Mouse (Mus musculus): ENCODE data around the gene Col5a1. TPM values are rescaled to one million over a fixed set of nuclear protein-coding genes. Genes with fewer than 3 reads are reported as not detected.

The Col5a1 gene
- polyA plus RNA-seq, 1 experiment: 16.4 TPM

DNA sequence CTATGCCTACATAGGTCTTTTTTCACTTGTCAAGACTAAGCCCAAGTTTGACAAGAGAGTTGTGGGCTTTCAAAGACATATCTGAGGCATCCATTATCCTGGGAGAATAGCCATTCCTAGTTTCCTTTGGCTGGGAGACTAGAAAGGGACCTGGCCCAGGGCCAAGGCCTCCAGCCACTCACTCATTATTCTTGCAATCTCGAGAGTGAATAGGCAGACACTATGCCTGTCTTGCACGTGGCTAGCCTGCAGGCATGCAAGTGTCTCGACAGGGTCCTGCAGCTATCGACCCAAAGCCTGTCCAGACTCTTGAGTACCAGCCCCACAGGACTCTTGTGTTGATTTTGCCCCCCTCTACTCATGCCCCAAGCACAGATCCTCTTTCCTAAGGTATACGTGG, 71.0 kb downstream of the Col5a1 start:
- no peak for DNase-seq (ENCODE audit: extremely low spot score in 1 of 2, low spot score in 1 of 2)

DNA sequence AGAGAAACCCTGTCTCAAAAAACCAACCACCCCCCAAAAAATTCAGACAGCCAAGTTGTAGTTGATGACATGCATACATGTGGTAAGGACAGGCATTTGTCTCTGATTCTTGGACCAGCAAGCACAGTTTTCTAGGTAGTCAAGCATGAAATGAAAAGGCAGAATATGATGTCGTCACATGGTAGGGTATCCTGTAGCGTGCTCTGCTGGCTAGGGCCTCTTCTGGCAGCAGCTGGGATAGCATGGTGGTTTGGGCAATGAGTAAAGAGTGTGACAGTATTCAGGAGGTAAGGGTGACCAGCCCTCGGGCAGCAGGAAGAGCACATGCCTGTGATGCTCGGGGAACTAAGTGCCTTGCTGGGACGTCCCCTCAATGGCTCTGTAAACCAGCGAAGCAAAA, 73.0 kb downstream of the Col5a1 start:
- DNase-seq (ENCODE audit: extremely low spot score in 1 of 2, low spot score in 1 of 2): no peak

DNA sequence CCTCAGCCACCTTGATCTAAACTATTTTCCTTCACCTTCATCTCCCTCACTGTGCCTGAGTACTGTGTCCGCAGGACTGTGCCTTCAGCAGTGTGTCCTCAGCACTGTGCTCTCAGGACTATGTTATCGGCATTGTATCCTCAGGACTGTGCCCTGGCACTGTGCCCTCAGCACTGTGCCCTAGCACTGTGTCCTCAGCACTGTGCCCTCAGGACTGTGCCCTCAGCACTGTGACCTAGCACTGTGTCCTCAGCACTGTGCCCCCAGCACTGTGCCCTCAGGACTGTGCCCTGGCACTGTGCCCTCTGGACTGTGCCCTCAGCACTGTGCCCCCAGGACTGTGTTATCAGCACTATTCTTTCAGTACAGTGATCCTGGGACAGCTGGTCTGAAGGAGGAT, 75.0 kb downstream of the Col5a1 start:
- DNase-seq (ENCODE audit: extremely low spot score in 1 of 2, low spot score in 1 of 2): no peak

DNA sequence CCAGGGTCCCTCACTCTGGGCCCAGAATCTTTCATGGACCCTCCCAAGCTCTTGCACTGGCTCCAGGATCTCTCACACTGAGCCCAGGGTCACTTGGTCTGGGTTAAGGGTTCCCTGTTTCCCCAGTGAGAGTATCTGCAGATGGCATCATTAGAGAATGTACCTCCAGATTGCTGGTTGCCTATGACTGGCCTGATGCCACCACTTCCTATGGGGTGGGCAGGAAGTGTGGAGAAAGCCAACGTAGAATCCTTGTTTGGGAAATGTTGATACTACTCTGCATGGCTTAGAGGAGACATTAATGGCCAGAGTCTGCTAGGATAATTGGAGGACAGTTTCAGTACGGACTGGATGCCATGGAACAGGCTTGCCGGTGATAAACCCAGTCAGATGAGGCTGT, 76.2 kb downstream of the Col5a1 start:
- DNase-seq (ENCODE audit: extremely low spot score in 1 of 2, low spot score in 1 of 2): no peak

DNA sequence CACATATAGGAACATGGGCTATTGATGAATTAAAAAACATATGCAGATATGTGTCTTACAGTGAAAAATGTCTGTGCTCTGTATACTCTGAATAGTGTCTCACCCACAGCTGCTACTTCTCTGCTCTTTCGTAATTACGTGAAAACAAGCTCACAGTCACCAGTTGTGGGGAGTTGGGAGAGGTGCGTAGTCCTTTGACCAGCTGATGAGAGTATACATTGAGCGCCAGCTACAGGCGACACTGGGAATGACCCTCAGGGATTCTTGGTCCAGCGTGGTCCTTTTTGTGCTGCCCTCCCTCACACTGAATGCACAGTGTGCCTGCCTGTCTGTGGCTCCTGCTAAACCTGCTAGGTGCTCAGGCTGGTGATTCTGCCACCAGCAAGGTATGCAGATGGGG, 82.9 kb downstream of the Col5a1 start:
- DNase-seq (ENCODE audit: extremely low spot score in 1 of 2, low spot score in 1 of 2): peak in 1 of 2 experiments; percentile 52

DNA sequence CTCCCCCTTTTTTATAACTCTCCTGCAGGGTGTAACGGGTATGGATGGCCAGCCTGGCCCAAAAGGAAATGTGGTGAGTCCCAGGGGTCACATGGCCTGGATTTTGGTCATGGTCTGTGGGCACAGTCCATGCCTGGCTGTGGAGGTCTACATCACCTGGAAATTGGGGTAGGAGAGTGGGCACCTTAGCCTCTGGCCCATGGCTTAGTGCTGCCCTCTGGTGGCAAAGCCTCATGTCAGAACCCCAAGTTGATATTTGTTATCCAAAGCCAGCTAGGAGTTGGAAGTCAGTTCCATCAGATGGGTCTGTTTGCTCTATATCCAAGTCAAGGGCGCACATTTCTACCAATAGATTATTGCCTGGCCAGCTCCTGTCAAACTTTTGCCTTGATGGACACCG, 87.6 kb downstream of the Col5a1 start:
- peak in 1 of 2 experiments; percentile 78 for DNase-seq (ENCODE audit: extremely low spot score in 1 of 2, low spot score in 1 of 2)

DNA sequence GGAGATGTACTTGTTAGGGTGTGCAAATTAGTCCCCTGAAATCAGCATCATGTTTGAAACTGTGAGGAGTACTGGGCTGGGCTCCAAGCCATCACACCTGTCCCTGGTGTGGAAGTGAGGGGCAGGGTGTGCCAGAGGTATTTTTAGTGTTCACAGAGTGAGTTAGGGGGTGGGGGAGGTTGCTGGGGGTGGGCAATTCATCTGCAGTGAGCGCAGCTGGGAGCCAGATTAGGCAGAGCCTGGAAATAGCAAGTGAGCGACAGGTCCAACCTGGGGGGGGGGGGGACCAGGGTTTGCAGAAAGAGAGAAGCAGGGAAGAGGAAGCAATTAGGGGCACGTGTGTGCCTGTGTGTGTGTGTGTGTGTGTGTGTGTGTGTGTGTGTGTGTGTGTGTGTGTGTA, 89.6 kb downstream of the Col5a1 start:
- no peak for DNase-seq (ENCODE audit: extremely low spot score in 1 of 2, low spot score in 1 of 2)

DNA sequence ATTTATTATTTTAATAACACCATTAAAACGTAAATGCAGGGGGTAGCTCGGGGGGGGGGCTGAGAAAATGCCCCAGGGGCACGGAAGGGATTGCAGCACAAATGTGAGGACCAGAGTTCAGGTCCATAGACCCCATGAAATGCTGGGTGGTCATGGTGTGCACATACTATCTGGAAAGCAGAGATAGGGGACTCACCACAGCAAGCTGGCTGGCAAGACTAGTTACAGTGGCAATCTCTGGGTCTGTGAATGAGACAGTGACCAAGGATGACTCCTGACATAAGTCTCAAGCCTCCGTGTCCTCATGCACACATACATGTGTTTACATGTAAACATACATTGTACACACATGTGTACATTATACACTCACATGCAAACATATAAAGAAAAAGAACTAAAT, 90.3 kb downstream of the Col5a1 start:
- no peak for DNase-seq (ENCODE audit: extremely low spot score in 1 of 2, low spot score in 1 of 2)

DNA sequence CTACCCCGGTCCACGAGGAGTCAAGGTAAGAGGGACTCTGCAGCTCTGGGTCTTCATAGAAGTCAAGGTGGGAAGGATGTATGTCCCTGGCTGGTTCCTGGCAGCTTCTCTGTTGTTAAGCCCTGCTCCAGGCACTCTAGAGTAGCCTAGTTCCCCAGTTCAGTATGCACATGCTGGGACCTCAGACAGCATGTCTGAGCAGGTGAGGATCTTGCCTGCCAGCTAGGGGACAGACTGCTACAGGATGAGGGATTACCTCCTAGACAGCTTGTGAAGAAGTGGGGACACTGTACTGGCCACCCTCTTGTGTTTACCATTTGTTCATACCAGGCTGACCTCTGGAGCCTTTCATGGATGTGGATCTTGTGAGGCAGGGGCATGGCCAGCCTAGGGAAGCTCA, 94.8 kb downstream of the Col5a1 start:
- no peak for DNase-seq (ENCODE audit: extremely low spot score in 1 of 2, low spot score in 1 of 2)

DNA sequence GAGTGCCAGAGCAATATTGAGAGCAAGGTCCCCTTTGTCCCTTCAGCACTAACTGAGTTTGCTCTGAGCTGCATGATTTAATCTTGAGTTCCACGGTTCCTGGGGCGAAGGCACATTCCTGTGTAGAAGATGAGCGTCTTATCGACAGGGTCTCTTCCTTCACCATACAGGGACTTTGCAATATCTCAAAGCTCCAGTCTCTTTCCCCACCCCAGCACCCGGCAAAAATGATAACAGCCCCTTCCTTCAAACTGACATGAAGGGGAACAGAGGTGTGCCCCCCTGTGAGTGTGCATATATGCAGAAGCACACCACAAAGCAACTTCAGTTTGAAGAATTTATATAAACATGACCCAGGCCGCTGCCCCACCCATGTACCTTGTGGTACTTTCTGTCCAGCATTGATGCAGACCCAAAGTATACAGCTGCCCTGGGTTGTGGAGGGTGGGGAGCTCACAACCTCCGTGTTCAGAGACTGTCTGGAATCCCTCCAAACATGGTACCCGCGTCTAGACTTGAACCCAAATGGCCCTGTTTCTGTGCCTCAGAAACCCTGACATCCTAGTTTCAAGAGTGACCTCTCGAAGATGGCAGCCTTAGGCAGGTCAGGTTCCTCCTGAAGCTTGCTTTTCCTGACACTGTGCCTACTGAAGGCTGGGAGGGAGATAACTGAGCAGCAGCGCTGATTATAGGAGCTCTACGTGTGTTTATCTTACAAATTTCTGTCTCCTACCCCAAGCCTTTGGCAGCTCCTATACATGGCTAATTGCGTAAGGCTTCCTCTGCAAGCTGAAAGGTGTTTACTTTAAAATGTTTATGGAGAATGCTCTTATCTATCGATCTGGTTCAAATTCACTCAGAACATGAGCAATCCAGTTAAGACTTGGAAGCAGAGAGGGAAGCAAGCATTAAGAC, 95.7 kb downstream of the Col5a1 start:
- no peak for DNase-seq (ENCODE audit: extremely low spot score in 1 of 2, low spot score in 1 of 2)

DNA sequence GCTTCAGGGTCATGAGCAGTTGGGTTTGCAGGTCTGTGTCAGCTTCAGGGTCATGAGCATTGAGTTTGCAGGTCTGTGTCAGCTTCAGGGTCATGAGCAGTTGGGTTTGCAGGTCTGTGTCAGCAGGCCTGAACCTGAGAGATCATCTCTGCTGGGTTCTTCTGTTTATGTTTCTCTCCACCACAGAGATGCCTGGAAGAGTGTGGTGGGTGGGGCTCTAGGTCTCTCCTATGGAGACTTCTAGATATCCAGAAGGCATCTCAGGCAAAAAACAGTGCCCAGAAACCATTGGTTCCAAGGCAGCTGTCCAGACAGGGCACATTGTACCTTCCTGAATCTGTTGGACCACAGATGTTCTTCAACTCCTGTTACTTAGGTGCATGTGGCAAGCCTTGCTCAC, 96.9 kb downstream of the Col5a1 start:
- DNase-seq (ENCODE audit: extremely low spot score in 1 of 2, low spot score in 1 of 2): no peak

DNA sequence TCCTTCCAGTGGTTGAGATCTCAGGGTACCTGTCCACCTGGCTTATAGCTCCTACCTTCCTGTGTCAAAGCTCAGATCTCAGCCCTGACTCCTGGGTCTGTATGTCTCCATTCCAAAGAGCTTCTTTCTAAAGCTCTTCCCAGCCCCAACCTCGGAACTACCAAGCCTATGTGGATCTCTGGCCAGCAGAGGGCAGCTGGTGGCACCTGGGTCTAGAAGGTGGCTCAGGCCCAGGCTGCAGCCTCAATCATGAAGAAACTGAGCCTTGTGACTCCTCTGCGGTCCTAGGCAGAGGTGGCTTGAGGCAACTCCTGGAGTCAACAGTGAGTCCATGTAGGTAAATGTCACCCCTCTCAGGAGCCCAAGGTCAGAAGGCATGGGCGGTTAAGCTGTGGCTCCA, 97.7 kb downstream of the Col5a1 start:
- DNase-seq (ENCODE audit: extremely low spot score in 1 of 2, low spot score in 1 of 2): peak in 1 of 2 experiments; percentile 65

DNA sequence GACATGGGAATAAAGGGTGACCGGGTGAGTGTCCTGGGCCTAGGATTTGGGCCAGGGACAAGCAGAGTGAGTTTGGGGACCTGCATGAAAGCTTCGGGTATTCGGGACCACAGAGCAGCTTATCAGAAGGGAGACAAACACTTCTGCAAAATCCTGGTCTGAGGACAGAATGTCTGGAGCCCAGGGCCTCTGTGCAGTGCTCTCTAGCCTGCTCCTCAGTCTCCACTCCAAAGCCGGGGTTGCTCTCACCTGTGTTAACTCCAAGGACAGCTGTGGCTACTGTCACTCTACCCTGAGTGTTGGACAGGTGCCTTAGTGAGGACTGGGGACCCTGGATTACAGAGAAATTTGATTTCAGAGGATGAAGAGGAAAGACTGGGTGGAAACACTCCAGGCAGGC, 100.5 kb downstream of the Col5a1 start:
- no peak for DNase-seq (ENCODE audit: extremely low spot score in 1 of 2, low spot score in 1 of 2)

DNA sequence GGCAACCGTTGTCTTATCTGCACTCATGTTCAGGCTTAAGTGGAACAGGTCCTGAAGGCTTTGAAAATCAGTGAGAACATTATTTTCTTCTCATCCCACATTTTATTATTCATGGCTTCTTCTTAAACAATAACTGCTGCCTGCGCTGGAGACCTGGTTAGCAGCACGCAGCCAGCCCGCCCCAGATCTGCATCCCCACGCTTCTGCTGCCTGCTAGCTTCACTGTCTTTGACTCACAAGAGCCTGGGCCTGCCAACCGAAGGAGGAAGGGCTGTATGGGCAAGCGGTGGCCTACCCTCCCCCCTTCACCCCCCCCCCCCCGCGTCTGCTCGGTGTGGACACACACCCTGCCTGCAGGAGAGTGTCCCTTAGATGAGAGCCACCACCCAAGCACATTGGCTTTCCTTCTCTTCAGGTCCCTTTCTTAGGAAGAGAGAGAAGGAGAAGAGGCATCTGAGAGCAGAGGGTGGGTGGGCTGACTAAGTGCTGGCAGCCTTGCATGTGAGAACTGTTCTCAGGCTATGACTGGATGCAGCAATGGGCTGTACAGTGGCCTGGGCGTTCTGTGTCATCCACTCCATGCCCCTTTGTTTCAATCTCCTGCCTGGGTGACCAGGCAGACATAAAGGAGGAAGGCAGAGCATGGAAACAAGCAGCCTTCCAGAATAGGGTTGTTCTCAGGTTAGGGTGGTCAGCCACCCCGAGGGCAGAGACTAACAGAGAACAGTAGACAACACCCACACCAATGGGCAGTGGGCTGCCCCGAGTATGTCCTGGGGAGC, 104.4 kb downstream of the Col5a1 start:
- peak in 1 of 2 experiments; percentile 36 for DNase-seq (ENCODE audit: extremely low spot score in 1 of 2, low spot score in 1 of 2)

DNA sequence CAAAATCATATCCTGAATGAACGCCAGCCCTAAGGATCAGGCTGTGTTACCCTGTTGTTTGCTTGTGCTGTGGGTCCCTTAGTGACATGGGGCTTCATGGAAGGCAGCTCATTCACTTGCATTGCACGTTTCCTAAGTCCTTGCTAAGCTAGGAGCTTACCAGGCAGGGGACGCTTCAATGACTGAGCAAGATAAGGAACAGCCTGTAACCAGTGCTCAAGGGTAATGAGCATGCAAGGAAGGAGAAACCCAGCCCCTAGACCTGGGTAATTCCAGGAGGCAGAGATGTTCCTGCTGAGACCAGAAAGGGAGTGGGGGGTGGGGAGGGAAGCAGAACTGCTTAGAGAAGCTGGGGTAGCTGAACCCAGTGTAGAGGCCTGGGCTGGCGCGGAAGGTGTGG, 107.2 kb downstream of the Col5a1 start:
- no peak for DNase-seq (ENCODE audit: extremely low spot score in 1 of 2, low spot score in 1 of 2)

DNA sequence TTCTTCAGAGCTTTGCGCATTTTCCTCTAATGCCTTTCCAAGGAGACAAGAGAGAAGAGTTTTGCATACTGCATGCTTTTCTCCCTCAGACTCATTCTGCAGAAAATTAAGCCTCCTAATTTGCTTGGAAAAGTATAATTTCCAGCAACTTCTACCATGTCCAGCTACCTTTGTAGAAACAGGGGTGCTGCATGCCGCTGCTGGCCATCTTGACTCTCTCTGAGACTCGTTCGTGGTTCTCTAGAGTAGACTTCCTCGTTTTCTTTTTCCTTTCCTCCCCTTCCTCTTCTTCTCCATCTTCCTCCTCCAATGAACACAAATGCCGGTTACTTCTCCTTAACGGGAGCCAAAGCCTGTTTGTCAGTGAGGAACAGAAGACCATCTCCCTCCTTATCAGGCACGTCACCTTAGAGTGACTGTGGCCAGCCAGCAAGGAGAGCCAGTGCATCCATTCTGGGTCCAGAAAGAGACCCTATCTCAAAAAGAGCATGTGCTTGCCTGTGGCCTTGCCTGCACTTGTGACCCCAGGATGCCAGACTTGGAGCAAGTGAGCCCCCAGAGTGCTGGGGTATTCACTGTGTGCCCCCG, 113.9 kb downstream of the Col5a1 start:
- DNase-seq (ENCODE audit: extremely low spot score in 1 of 2, low spot score in 1 of 2): no peak

DNA sequence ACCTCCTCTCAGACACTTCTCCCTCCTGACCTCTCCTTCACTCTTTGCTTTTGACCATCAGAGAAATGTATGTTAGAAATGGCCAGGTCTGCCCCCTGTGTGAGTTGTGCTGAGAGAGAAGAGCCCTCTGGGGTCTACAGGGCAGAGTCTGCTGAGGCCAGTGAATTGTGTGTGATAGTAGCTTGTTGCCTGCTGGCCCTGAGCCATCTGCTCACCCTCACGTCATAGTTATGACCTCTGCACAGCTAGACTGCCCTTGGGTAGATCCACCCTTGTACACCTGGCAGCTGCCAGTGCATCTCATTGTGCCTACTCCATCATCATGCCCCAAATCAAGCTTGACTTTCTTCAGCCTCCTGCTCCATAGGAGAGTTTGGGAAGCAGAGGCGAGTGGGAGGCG, 114.4 kb downstream of the Col5a1 start:
- no peak for DNase-seq (ENCODE audit: extremely low spot score in 1 of 2, low spot score in 1 of 2)

DNA sequence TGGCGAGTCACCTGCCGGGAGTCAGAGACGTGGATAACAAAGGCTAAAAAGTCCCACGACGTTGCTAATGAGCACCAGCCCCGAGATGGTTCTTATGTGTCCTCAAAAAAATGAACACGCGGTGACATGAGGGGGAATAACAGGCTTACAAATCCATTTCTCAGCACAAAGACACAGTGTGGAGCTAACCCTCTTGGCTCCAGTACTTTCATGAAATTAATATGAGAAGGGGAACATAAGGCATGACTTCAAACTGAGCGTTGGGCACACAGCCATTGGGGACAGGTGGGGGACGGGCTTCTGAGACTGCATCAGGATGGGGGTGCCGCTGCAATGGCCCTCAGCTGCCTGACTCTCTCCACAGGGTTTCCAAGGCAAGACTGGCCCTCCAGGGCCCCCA, 115.0 kb downstream of the Col5a1 start:
- DNase-seq (ENCODE audit: extremely low spot score in 1 of 2, low spot score in 1 of 2): no peak

DNA sequence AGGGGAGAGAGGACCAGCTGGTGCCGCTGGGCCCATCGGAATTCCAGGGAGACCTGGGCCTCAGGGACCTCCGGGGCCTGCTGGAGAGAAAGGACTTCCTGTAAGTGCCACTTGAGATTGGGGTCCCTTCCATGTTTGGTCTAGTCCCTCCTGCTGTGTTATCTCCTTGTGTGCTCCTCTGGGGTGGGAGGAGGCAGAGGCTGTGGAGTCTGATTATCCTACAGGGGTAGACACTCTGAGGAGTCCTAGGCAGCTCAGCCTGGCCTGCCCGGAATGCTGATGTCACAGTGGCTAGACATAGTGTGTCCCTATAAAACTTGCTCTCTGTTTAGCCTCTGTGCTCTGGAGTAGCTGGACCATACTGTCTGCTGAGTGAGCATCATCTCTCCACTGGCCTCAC, 119.0 kb downstream of the Col5a1 start:
- DNase-seq (ENCODE audit: extremely low spot score in 1 of 2, low spot score in 1 of 2): no peak

DNA sequence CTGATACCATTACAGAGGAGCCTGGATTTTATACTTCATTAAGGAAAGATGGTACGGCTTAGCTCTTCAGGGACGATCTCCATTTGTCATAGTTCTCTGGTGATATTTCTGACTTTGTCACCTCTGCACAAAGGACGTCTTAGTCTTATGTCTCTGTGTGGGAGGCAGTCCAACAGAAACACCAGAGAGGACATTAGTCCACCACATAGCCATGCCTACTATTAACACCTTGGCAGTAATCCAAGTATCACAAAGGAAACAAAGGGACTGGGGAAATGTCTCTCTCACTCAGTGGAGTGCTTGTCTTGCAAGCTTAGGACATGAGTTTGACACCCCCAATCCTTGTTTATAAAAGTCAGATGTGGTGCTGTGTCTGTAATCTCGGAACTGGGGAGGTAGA, 122.0 kb downstream of the Col5a1 start:
- no peak for DNase-seq (ENCODE audit: extremely low spot score in 1 of 2, low spot score in 1 of 2)

DNA sequence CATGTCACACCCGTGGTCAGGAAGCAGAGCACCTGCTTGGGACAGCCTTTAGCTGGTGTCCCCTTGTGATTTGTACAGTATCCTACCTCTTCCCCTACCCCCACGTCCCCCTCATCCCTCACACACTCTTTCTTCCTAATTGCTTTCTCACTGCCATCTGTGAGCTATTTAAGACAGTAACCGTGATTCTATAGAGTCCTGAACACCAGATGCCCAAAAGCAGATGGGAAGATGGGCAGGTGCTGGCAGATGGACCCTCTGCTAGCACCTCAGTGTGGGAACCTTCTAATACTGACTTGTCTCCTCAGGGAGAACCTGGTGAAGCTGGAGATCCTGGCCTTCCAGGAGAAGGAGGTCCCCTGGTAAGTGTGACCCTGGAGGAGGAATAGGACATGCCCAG, 126.1 kb downstream of the Col5a1 start:
- DNase-seq (ENCODE audit: extremely low spot score in 1 of 2, low spot score in 1 of 2): no peak

DNA sequence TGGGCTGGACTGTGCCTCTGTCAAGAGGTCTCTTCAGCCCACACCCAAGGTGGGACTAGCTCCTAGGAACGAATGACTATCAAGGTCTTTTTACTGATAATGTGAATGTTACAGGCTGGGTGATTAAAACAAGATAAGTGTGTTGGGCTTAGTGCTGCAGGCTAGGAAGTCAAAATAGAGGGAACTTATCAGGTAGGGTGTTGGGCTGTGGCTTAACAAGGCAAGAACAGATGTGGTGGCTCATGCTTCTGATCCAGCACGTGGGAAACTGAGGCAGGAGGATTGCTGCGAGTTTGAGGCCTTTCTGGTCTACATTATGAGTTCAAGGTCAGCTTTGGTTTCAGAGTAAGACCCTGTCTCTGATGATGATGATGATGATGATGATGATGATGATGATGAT, 128.6 kb downstream of the Col5a1 start:
- DNase-seq (ENCODE audit: extremely low spot score in 1 of 2, low spot score in 1 of 2): no peak

Measured in frontal cortex, adult 2 months (tissue).